Mouse (Mus musculus): Measurements from ENCODE around the gene Trappc4. TPM values are rescaled to one million over a fixed set of nuclear protein-coding genes. Genes with fewer than 3 reads are reported as not detected.
"Not testable (repeated sequence)": the region's sequence is repeated elsewhere in the genome, so short reads cannot be mapped to it uniquely, and the experiment has no call there.

The Trappc4 gene
- polyA plus RNA-seq, 1 experiment from 2014 or later = 334 TPM

DNA sequence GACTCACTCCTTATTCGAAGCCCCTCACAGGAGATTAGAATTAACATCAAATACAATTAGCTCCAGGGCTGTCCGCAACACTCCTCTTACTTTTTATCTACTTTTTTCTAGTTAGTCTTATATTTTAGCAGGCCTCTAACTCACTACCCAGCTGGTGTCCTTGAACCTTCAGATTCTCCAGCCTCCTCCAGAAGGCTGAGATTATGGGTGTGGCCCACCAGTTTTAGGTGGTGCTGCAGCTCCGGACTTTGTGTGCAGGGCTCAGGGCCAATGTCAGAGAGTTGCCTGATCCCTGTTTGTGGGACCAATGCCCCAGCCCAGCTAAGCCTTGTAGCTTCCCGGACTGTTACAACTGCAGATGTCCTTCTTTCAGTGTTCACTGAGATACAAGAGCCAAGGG lies 16.2 kb upstream of the Trappc4 start:
- ATAC-seq = no peak
- Histone ChIP-seq H3K4me2 (ENCODE audit: low read length) (no peak overlapping the region), H3K9me3 (ENCODE audit: control insufficient read depth, low read length) (no peaks in the 10 kb centered on the region), H3K27me3 (replicated peaks; ENCODE audit: control insufficient read depth, insufficient read depth, low read length) (no peaks in the 10 kb centered on the region), H3K27ac (ENCODE audit: low read length) (no peak overlapping the region), H3K4me1 (replicated peaks; ENCODE audit: control insufficient read depth, insufficient read depth, low read length) (peaks cover 1% of the 10 kb centered on the region), H3K9ac (replicated peaks; ENCODE audit: low read depth, low read length) (no peak overlapping the region), H3K36me3 (ENCODE audit: control insufficient read depth, insufficient read depth) (no peaks in the 10 kb centered on the region), H3K4me3 (replicated peaks; ENCODE audit: low read length) (no peak overlapping the region)
- WGBS = 89% methylated on average over 4 of the region's 4 CpGs

DNA sequence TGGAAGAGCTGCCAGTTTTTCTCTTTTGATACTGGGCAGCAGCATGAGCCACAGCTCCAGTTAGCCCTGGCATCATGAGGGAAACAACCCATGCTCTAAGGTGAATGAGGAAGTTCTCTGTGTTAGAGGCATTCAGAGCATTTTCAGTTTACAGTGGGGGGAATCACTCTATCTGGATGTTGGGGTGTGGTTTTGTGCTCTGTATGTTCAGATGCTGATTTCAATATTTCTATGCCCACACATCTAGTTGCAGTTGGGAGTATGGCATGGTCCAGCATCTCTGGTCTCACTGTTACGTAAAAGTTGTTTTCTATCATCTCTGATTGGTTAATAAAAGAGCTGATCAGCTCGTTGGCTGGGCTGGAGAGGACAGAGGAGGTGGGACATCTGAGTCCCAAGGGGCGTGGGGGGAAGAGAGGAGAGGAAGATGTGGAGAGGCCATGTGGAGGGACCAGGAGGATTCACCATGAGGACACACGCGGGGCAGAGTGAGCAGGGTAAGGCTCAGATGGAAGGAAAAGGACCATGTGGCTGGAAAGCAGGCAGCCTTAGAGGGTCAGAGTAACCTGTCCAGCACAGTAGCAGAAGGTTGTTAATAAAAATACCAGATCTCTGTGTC lies 13.0 kb upstream of the Trappc4 start:
- H3K27me3 ChIP-seq (replicated peaks; ENCODE audit: control insufficient read depth, insufficient read depth, low read length) = no peaks in the 10 kb centered on the region
- peaks cover 11% of the 10 kb centered on the region for H3K4me1 ChIP-seq (replicated peaks; ENCODE audit: control insufficient read depth, insufficient read depth, low read length)
- H3K9ac ChIP-seq (replicated peaks; ENCODE audit: low read depth, low read length) = no peak overlapping the region
- H3K4me3 ChIP-seq (replicated peaks; ENCODE audit: low read length) = no peak overlapping the region
- no peak for ATAC-seq
- H3K27ac ChIP-seq (ENCODE audit: low read length) = no peak overlapping the region
- no peak overlapping the region for H3K4me2 ChIP-seq (ENCODE audit: low read length)
- 81% methylated on average over 5 of the region's 5 CpGs for WGBS
- H3K36me3 ChIP-seq (ENCODE audit: control insufficient read depth, insufficient read depth) = peaks cover 2% of the 10 kb centered on the region; the same call in 1 of the 2 replicates
- H3K9me3 ChIP-seq (ENCODE audit: control insufficient read depth, low read length) = no peaks in the 10 kb centered on the region

DNA sequence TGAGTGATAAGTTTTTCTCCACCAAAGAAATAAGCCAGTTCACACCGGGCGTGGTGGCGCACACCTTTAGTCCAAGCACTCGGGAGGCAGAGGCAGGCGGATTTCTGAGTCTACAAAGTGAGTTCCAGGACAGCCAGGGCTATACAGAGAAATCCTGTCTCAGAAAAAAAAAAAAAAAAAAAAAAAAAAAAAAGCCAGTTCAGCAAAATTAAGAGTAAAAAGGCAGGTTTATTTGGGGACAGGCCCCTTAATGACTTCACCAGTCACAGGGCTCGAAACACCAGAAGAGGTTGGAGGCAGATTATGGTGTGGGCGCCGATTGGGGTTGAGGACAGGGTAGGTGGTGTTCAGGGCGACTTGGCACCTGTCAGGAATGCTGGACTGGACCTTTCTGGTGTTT lies 12.3 kb upstream of the Trappc4 start:
- H3K27me3 ChIP-seq (replicated peaks; ENCODE audit: control insufficient read depth, insufficient read depth, low read length); H3K4me3 ChIP-seq (replicated peaks; ENCODE audit: low read length); H3K9me3 ChIP-seq (ENCODE audit: control insufficient read depth, low read length); ATAC-seq; H3K9ac ChIP-seq (replicated peaks; ENCODE audit: low read depth, low read length); H3K4me2 ChIP-seq (ENCODE audit: low read length); H3K36me3 ChIP-seq (ENCODE audit: control insufficient read depth, insufficient read depth); H3K27ac ChIP-seq (ENCODE audit: low read length): not testable (repeated sequence)
- WGBS = 95% methylated on average over 9 of the region's 9 CpGs
- H3K4me1 ChIP-seq (replicated peaks; ENCODE audit: control insufficient read depth, insufficient read depth, low read length) = peaks cover 11% of the 10 kb centered on the region

DNA sequence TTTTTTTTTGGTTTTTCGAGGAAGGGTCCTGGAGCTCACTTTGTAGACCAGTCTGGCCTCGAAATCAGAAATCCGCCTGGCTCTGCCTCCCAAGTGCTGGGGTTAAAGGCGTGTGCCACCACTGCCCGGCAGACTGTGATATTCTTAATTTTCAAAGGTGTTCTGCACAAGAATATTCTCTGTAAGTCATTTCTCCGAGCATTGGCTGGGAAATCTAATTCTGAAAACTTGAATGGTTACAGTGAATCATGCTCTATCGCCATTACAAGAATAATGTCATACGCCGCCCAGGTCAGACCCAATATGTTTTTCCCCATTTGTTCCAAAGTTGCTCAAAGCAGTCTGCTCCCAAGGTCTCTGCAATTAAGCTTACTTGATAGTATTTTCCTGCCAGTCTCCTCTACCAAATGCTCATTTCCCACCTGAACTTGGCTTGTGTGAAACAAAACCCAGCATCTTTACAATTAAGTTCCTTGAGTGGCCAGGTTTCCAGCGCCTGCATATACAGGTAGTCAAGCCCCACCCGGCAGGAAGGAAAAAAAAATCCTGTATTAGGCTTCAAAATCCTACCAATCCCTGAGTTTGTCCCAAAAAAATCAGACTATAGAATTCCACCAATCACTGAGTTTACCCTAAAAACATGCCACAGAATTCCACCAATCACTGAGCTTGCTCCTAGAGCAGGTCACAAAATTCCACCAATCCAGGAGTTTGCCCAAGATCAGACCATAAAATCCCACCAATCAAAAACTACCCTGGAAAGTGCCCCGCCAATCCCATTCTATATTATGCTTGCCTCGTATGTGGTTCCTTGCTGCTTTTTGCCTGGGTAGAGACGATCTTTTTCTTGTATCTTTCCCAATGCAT lies 11.4 kb upstream of the Trappc4 start, which contains the start of gene Ccdc84:
Ccdc84 (minus strand) TSS at position 51 of the 867 bp plus-strand sequence.
- ATAC-seq = no peak
- peak within 1 kb of the TSS; percentile 81 for H3K27ac ChIP-seq (ENCODE audit: low read length)
- 79% methylated on average over 14 of the region's 14 CpGs for WGBS
- H3K36me3 ChIP-seq (ENCODE audit: control insufficient read depth, insufficient read depth) = peaks cover 2% of the 10 kb centered on the region; the same call in 1 of the 2 replicates
- H3K4me2 ChIP-seq (ENCODE audit: low read length) = peak within 1 kb of the TSS; percentile 86
- H3K27me3 ChIP-seq (replicated peaks; ENCODE audit: control insufficient read depth, insufficient read depth, low read length) = no peaks in the 10 kb centered on the region
- H3K9me3 ChIP-seq (ENCODE audit: control insufficient read depth, low read length) = no peaks in the 10 kb centered on the region
- H3K4me1 ChIP-seq (replicated peaks; ENCODE audit: control insufficient read depth, insufficient read depth, low read length) = peaks cover 11% of the 10 kb centered on the region
- H3K4me3 ChIP-seq (replicated peaks; ENCODE audit: low read length) = peak within 1 kb of the TSS; percentile 81
- peak within 1 kb of the TSS; percentile 82 for H3K9ac ChIP-seq (replicated peaks; ENCODE audit: low read depth, low read length)

DNA sequence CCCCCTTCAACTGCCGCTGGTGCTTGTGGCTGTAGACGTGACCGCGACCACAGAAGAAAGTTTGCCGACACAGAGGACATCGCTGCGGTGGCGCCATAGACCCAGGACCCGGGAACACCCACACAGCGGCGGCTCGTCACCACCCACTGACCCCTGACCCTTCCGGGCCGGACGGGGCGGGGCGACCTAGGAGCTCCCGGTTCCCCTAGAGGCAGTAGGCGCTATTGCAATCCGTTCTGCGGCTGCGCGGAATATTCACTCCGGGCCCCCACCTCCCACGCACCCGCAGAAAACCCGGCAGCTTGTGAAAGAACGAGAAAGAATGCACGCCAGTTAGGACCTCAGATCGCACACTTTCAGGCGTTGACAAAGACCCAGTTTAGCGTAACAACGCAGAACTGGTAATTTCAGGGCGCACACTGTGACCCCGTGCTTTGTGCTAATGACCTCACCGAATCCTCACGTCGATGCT lies 10.5 kb upstream of the Trappc4 start:
- peak overlapping the region; percentile 82 for H3K9ac ChIP-seq (replicated peaks; ENCODE audit: low read depth, low read length)
- under 1% methylated on average over 37 of the region's 38 CpGs for whole genome bisulfite sequencing
- no peaks in the 10 kb centered on the region for H3K27me3 ChIP-seq (replicated peaks; ENCODE audit: control insufficient read depth, insufficient read depth, low read length)
- H3K27ac ChIP-seq (ENCODE audit: low read length) = peak overlapping the region; percentile 81
- H3K4me2 ChIP-seq (ENCODE audit: low read length) = peak overlapping the region; percentile 86
- H3K4me1 ChIP-seq (replicated peaks; ENCODE audit: control insufficient read depth, insufficient read depth, low read length) = peaks cover 11% of the 10 kb centered on the region
- peak overlapping the region; percentile 81 for H3K4me3 ChIP-seq (replicated peaks; ENCODE audit: low read length)
- peaks cover 5% of the 10 kb centered on the region for H3K36me3 ChIP-seq (ENCODE audit: control insufficient read depth, insufficient read depth)
- ATAC-seq = peak; percentile 85
- no peaks in the 10 kb centered on the region for H3K9me3 ChIP-seq (ENCODE audit: control insufficient read depth, low read length)

DNA sequence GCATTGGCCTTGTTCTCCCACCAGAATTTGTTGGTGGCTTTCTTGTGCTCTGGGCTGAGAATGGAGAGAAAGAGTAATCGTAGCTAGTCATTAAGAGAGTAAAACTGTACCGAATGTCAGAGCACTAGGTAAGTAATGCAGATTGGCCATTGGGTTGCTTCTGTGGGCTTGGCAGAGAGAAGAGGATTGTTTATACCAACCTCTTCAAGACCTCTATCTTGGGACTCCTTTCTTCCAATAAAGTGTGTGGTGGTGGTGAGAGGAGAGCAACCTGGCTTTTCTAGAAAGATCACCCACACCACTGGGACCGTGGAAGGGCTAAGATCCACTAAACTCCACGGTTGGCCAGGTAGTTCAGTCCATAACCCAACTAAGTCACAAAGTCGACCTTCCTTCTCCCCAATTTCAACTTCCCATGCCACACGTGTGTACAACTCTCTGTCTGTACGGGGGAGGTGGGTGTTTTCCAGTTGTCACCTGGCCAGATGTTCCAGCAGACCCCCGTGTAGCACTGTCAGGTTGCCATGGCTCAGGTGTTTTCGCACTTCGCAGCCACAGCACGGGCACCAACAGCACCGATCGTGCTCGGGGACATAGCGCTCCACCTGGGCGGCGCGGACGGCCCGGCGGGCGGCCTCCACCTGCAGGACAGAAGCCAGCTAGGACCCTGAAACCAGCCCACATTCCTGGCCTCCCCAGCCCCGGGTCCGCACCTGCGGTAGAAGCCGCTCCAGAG lies 9.9 kb upstream of the Trappc4 start:
- ATAC-seq = no peak; the same call in none of the 2 replicates

DNA sequence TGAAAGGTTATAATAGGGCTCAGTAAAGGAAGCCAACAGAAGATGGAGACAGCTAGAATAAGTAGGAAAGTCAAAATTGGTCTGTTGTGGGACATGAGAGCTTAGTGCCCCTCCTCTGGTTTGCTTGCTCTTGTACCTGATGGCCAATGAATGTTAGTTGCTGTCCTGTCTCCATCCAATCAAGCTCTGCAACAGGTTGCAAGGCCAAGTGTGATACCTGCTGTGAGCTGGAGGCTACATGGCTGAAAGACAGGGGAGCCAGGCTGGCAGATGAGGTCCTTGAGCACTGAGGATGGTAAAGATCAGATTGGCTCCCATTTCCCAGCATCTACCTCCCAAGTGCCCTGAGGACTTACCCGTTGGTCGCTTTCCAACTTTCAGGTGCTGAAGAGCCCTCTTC lies 5.4 kb upstream of the Trappc4 start:
- H3K9ac ChIP-seq (replicated peaks; ENCODE audit: low read depth, low read length) = no peak overlapping the region
- no peaks in the 10 kb centered on the region for H3K9me3 ChIP-seq (ENCODE audit: control insufficient read depth, low read length)
- 82% methylated on average over 2 of the region's 2 CpGs for WGBS
- H3K4me1 ChIP-seq (replicated peaks; ENCODE audit: control insufficient read depth, insufficient read depth, low read length) = peaks cover 17% of the 10 kb centered on the region
- H3K36me3 ChIP-seq (ENCODE audit: control insufficient read depth, insufficient read depth) = peaks cover 32% of the 10 kb centered on the region
- H3K27ac ChIP-seq (ENCODE audit: low read length) = no peak overlapping the region
- H3K4me2 ChIP-seq (ENCODE audit: low read length) = no peak overlapping the region
- no peak for ATAC-seq
- no peaks in the 10 kb centered on the region for H3K27me3 ChIP-seq (replicated peaks; ENCODE audit: control insufficient read depth, insufficient read depth, low read length)
- H3K4me3 ChIP-seq (replicated peaks; ENCODE audit: low read length) = no peak overlapping the region

More for the DNA sequence above, 9.9 kb upstream of the Trappc4 start:
- Histone ChIP-seq H3K27me3 (replicated peaks; ENCODE audit: control insufficient read depth, insufficient read depth, low read length) (no peaks in the 10 kb centered on the region), H3K4me2 (ENCODE audit: low read length) (peak overlapping the region; percentile 86), H3K4me1 (replicated peaks; ENCODE audit: control insufficient read depth, insufficient read depth, low read length) (peaks cover 11% of the 10 kb centered on the region), H3K9me3 (ENCODE audit: control insufficient read depth, low read length) (no peaks in the 10 kb centered on the region), H3K27ac (ENCODE audit: low read length) (no peak overlapping the region; the same call in 1 of the 2 replicates), H3K9ac (replicated peaks; ENCODE audit: low read depth, low read length) (peak overlapping the region; percentile 82), H3K36me3 (ENCODE audit: control insufficient read depth, insufficient read depth) (peaks cover 11% of the 10 kb centered on the region), H3K4me3 (replicated peaks; ENCODE audit: low read length) (peak overlapping the region; percentile 81)
- 8% methylated on average over 26 of the region's 26 CpGs for WGBS

DNA sequence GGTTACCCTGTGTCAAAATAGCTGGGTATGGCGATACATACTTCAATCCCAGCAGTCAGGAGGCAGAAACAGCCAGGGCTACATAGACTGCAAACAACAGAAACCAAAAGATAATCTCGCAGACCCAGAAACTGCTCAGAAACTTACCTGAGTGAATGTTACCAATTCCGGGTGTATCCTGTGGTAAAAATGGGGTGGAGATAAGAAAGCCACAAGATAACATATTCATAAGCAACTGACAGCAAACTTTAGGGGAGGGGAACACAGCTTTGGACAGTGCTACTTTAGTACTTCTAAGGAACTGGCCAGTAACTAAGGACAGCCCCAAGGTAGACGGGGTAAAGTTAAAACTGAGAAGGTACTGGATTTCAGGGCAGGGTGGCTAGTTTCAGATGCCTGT lies 4.9 kb upstream of the Trappc4 start:
- Histone ChIP-seq H3K27ac (ENCODE audit: low read length) (no peak overlapping the region), H3K4me1 (replicated peaks; ENCODE audit: control insufficient read depth, insufficient read depth, low read length) (peaks cover 14% of the 10 kb centered on the region), H3K27me3 (replicated peaks; ENCODE audit: control insufficient read depth, insufficient read depth, low read length) (no peaks in the 10 kb centered on the region), H3K9me3 (ENCODE audit: control insufficient read depth, low read length) (no peaks in the 10 kb centered on the region), H3K4me3 (replicated peaks; ENCODE audit: low read length) (no peak overlapping the region), H3K36me3 (ENCODE audit: control insufficient read depth, insufficient read depth) (peaks cover 32% of the 10 kb centered on the region), H3K4me2 (ENCODE audit: low read length) (no peak overlapping the region), H3K9ac (replicated peaks; ENCODE audit: low read depth, low read length) (no peak overlapping the region)
- ATAC-seq = no peak
- 87% methylated on average over 4 of the region's 4 CpGs for WGBS

Data from forebrain, embryonic 16.5 days (tissue).